Mouse (Mus musculus): ENCODE results near the gene Galr2. TPM values are rescaled to one million over a fixed set of nuclear protein-coding genes. Genes with fewer than 3 reads are reported as not detected.
A peak's percentile ranks its signal among the peaks of the same experiment; 100 is the strongest.

Gene Galr2
- polyA plus RNA-seq, 1 experiment from 2014 or later: 0.09 TPM

- no peak overlapping the region for H3K9ac ChIP-seq
- no peak overlapping the region for H3K4me2 ChIP-seq
- H3K9me3 ChIP-seq (replicated peaks): no peaks in the 10 kb centered on the region
- H3K36me3 ChIP-seq (ENCODE audit: poor library complexity, severe bottlenecking): no peaks in the 10 kb centered on the region
- H3K27ac ChIP-seq: no peak overlapping the region
- H3K4me3 ChIP-seq: no peak overlapping the region
- H3K27me3 ChIP-seq: peaks cover 6% of the 10 kb centered on the region; the same call in 1 of the 2 replicates
- no peak for ATAC-seq
- 69% methylated on average over 8 of the region's 8 CpGs for WGBS
- H3K4me1 ChIP-seq: 0 out of 2 replicates have a peak, but pooled peaks cover 5% of the 10 kb centered on the region
These were observed 31.6 kb downstream of the Galr2 start for GRCm38 (mm10) chr11:116312359-116312758.

- Histone ChIP-seq H3K9me3 (replicated peaks) (no peaks in the 10 kb centered on the region), H3K4me1 (peaks cover 6% of the 10 kb centered on the region), H3K4me3 (peak overlapping the region; percentile 39), H3K27ac (no peak overlapping the region), H3K9ac (peak overlapping the region; percentile 70), H3K4me2 (peak overlapping the region; percentile 91), H3K36me3 (ENCODE audit: poor library complexity, severe bottlenecking) (no peaks in the 10 kb centered on the region), H3K27me3 (0 out of 2 replicates have a peak, but pooled peaks cover 2% of the 10 kb centered on the region)
- peak; percentile 88 for ATAC-seq
- 2% methylated on average over 41 of the region's 41 CpGs for WGBS
These were observed 38.2 kb downstream of the Galr2 start for GRCm38 (mm10) chr11:116318719-116319659.

GRCm38 (mm10) chr11:116326963-116327603, 46.3 kb downstream of the Galr2 start:
- no peak for ATAC-seq
- Histone ChIP-seq H3K27me3 (no peaks in the 10 kb centered on the region), H3K4me3 (no peak overlapping the region), H3K4me1 (peaks cover 37% of the 10 kb centered on the region), H3K4me2 (no peak overlapping the region), H3K27ac (no peak overlapping the region), H3K9me3 (replicated peaks) (no peaks in the 10 kb centered on the region), H3K36me3 (ENCODE audit: poor library complexity, severe bottlenecking) (no peaks in the 10 kb centered on the region), H3K9ac (no peak overlapping the region)
- 71% methylated on average over 7 of the region's 7 CpGs for WGBS

GRCm38 (mm10) chr11:116329314-116330210, 48.8 kb downstream of the Galr2 start:
- Histone ChIP-seq H3K4me2 (peak overlapping the region; percentile 20), H3K36me3 (ENCODE audit: poor library complexity, severe bottlenecking) (no peaks in the 10 kb centered on the region), H3K27ac (peak overlapping the region; percentile 94), H3K9me3 (replicated peaks) (no peaks in the 10 kb centered on the region), H3K4me3 (no peak overlapping the region), H3K9ac (peak overlapping the region; percentile 48; the same call in 1 of the 2 replicates), H3K27me3 (peaks cover 16% of the 10 kb centered on the region), H3K4me1 (peaks cover 62% of the 10 kb centered on the region)
- peak; percentile 87 for ATAC-seq
- 18% methylated on average over 18 of the region's 18 CpGs for WGBS

- ATAC-seq: no peak
- no peak overlapping the region for H3K4me3 ChIP-seq
- H3K27ac ChIP-seq: peak overlapping the region; percentile 94
- H3K36me3 ChIP-seq (ENCODE audit: poor library complexity, severe bottlenecking): no peaks in the 10 kb centered on the region
- H3K4me1 ChIP-seq: peaks cover 68% of the 10 kb centered on the region
- peak overlapping the region; percentile 20; the same call in 1 of the 2 replicates for H3K4me2 ChIP-seq
- peaks cover 22% of the 10 kb centered on the region for H3K27me3 ChIP-seq
- 22% methylated on average over 6 of the region's 7 CpGs for WGBS
- H3K9me3 ChIP-seq (replicated peaks): no peaks in the 10 kb centered on the region
- peak overlapping the region; percentile 48; the same call in 1 of the 2 replicates for H3K9ac ChIP-seq
These were observed 49.4 kb downstream of the Galr2 start for GRCm38 (mm10) chr11:116330211-116330518.

- peak; percentile 34 for ATAC-seq
- Histone ChIP-seq H3K4me3 (no peak overlapping the region), H3K9ac (0 out of 2 replicates have a peak overlapping the region, but pooled peaks have one; percentile 28), H3K27me3 (peaks cover 22% of the 10 kb centered on the region), H3K36me3 (ENCODE audit: poor library complexity, severe bottlenecking) (no peaks in the 10 kb centered on the region), H3K4me1 (peaks cover 89% of the 10 kb centered on the region), H3K27ac (peak overlapping the region; percentile 94), H3K4me2 (peak overlapping the region; percentile 96), H3K9me3 (replicated peaks) (no peaks in the 10 kb centered on the region)
- 17% methylated on average over 16 of the region's 19 CpGs for WGBS
These were observed 51.7 kb downstream of the Galr2 start for GRCm38 (mm10) chr11:116332232-116332982.

GRCm38 (mm10) chr11:116332983-116333270, 52.2 kb downstream of the Galr2 start:
- no peak for ATAC-seq

More at GRCm38 (mm10) chr11:116332983-116333270, 52.2 kb downstream of the Galr2 start:
- peak overlapping the region; percentile 96 for H3K4me2 ChIP-seq
- H3K36me3 ChIP-seq (ENCODE audit: poor library complexity, severe bottlenecking): peaks cover 5% of the 10 kb centered on the region; the same call in 1 of the 2 replicates
- H3K27me3 ChIP-seq: peaks cover 22% of the 10 kb centered on the region
- peak overlapping the region; percentile 94; the same call in 1 of the 2 replicates for H3K27ac ChIP-seq
- 72% methylated on average over 3 of the region's 3 CpGs for WGBS
- no peak overlapping the region for H3K4me3 ChIP-seq
- no peaks in the 10 kb centered on the region for H3K9me3 ChIP-seq (replicated peaks)
- H3K9ac ChIP-seq: 0 out of 2 replicates have a peak overlapping the region, but pooled peaks have one; percentile 27
- H3K4me1 ChIP-seq: peaks cover 90% of the 10 kb centered on the region

Other genes starting within 250 kb of the Galr2 start
- 0.84 and 0.98 TPM in 2 replicates for gene Unc13d, start 203.0 kb upstream of the Galr2 start, polyA plus RNA-seq (2015; fragmentation: Nextera tagmentation; extraction: Ambion mirVana)
- 114 and 115 TPM in 2 replicates for gene Wbp2, start 193.9 kb upstream of the Galr2 start, polyA plus RNA-seq (2015; fragmentation: Nextera tagmentation; extraction: Ambion mirVana)
- gene Trim47, start 153.7 kb upstream of the Galr2 start, polyA plus RNA-seq (2015; fragmentation: Nextera tagmentation; extraction: Ambion mirVana): 2.7 and 2.8 TPM in 2 replicates
- gene Trim65, start 149.8 kb upstream of the Galr2 start, polyA plus RNA-seq (2015; fragmentation: Nextera tagmentation; extraction: Ambion mirVana): 1.2 and 1.6 TPM in 2 replicates
- 79.8 and 86.1 TPM in 2 replicates for gene Mrpl38, start 142.1 kb upstream of the Galr2 start, polyA plus RNA-seq (2015; fragmentation: Nextera tagmentation; extraction: Ambion mirVana)
- 58.5 and 71.5 TPM in 2 replicates for gene Fbf1, start 112.8 kb upstream of the Galr2 start, polyA plus RNA-seq (2015; fragmentation: Nextera tagmentation; extraction: Ambion mirVana)
- 75.3 and 81.6 TPM in 2 replicates for gene Ten1, start 82.1 kb upstream of the Galr2 start, polyA plus RNA-seq (2015; fragmentation: Nextera tagmentation; extraction: Ambion mirVana)
- gene Acox1, start 81.9 kb upstream of the Galr2 start, polyA plus RNA-seq (2015; fragmentation: Nextera tagmentation; extraction: Ambion mirVana): 35.0 and 43.3 TPM in 2 replicates
- gene Evpl, start 42.9 kb upstream of the Galr2 start, polyA plus RNA-seq (2015; fragmentation: Nextera tagmentation; extraction: Ambion mirVana): 0.12 and 0.14 TPM in 2 replicates
- 71.8 and 72.1 TPM in 2 replicates for gene Srp68, start 6.7 kb upstream of the Galr2 start, polyA plus RNA-seq (2015; fragmentation: Nextera tagmentation; extraction: Ambion mirVana)
- gene Exoc7, start 26.3 kb downstream of the Galr2 start, polyA plus RNA-seq (2015; fragmentation: Nextera tagmentation; extraction: Ambion mirVana): 88.9 and 89.2 TPM in 2 replicates
- gene Foxj1, start 54.5 kb downstream of the Galr2 start, polyA plus RNA-seq (2015; fragmentation: Nextera tagmentation; extraction: Ambion mirVana): 8.1 and 10.6 TPM in 2 replicates
- 18.1 and 20.6 TPM in 2 replicates for gene Rnf157, start 132.1 kb downstream of the Galr2 start, polyA plus RNA-seq (2015; fragmentation: Nextera tagmentation; extraction: Ambion mirVana)
- 45.5 and 58.2 TPM in 2 replicates for gene Ubald2, start 153.2 kb downstream of the Galr2 start, polyA plus RNA-seq (2015; fragmentation: Nextera tagmentation; extraction: Ambion mirVana)
- 0.09 TPM in 1 of 2 replicates, not detected in the other for gene Qrich2, start 185.3 kb downstream of the Galr2 start, polyA plus RNA-seq (2015; fragmentation: Nextera tagmentation; extraction: Ambion mirVana)
- 178 and 184 TPM in 2 replicates for gene Prpsap1, start 213.3 kb downstream of the Galr2 start, polyA plus RNA-seq (2015; fragmentation: Nextera tagmentation; extraction: Ambion mirVana)
- 0.98 and 2.2 TPM in 2 replicates for gene Sphk1, start 250.0 kb downstream of the Galr2 start, polyA plus RNA-seq (2015; fragmentation: Nextera tagmentation; extraction: Ambion mirVana)